Mouse (Mus musculus) CD4-positive, CD25-positive, alpha-beta regulatory T cell, adult 2 months (primary cell): ENCODE measurements around the gene Nup35.

Experiments
- DNase-seq: peaks from one replicate; pipeline ENCODE4 v3.0.0-alpha.2; 2012; ENCODE audit warnings: low read depth, low spot score

Gene Nup35

DNA sequence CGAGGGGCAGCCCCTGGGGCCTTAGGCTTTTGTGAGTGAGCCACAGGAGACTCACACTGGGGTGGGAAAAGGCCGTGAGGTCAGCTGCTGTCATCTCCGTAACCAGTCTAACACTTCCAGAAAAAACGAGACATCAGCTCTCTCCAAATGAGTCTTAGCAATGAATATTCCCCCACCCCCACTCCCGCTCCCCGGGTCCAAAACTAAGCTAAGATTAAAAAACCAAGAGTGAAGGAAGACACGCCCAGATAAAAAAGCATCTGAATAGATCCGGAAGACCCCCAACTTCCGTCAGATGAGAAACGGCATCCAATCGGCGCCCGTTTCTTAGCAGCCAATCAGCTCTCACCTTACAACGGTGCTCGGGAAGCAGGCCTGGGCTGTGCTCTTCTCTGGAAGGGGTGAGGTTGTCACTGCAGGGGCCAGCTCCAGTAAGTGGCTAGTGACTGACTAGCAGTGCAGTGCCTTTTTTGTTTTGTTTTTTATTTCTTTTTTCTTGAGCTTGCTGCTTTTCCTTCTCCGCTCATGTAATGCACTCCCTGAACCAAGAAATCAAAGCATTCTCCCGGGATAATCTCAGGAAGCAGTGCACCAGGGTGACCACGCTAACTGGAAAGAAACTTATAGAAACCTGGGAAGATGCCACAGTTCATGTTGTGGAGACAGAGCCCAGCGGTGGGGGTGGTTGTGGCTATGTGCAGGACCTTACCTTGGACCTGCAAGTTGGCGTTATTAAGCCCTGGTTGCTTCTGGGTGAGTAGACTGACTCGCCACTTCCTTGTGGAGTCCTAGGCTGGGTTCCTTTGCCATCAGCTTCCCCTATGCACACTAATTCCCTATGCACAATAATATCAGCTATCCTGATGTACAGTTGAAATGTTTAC, at the start of gene Nup35, which contains the start of gene Dusp19:
Gene Nup35, plus strand, starts transcription at position 383 of the 884 bp plus-strand sequence.
Gene Dusp19, plus strand, starts transcription at position 192 of the 884 bp plus-strand sequence.
- DNase-seq, result peak; percentile 94

DNA sequence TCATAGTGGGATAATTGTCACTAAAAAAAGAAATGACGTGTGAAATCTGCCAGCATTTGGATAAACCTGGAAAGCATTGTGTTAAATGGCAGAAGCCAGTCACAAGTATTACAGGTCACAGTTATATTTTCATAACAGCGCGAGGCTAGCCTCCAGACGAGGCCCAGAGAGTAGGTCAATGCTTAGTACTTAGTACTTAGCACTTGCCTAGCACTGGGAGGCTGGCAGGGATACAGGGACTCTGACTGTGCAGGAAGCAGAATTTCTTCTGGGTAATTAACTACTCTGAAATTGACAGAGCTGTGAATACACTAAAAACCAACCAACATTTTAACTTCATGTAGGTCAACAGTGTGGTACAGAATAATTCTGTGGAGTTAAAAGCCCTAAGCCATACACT, 49.6 kb upstream of the Nup35 start:
- DNase-seq, result no peak

DNA sequence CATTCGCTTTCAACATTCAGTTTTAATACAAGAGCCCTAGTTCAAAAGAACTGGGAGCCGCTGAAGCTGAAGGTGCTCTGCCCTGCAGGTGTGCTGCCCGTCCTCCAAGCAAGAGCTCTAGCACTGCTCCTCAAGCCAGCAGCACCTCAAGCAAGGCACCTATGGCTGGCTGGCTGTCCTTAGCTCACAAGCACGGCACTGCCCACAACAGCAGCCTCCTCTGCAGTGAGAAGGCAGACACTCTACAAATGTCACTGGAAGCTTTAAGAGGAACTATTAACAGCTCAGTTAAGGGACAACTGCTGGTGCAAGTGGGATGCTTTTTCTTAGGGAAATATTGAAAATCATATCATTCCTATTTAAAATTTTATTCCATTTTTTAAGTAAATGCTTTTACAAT, 46.4 kb upstream of the Nup35 start:
- DNase-seq, result no peak

DNA sequence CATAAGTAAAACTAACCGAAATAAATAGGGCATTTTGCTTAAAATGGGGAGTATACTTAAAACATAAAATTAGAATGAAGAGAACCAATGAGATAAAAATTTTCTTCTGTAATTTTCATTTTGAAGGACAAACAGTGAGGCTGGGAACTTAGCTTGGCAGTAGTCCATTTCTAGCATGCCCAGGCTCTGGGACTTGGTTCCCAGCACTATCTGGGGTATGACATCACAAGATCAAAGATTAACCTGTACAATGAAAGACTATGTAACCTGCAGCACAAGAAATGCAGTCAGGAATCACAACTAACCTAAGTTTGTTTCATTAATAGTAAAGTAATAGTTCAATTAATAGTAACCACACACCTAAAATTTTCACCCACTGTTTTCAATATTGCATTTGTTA, 39.8 kb upstream of the Nup35 start:
- DNase-seq, result no peak

DNA sequence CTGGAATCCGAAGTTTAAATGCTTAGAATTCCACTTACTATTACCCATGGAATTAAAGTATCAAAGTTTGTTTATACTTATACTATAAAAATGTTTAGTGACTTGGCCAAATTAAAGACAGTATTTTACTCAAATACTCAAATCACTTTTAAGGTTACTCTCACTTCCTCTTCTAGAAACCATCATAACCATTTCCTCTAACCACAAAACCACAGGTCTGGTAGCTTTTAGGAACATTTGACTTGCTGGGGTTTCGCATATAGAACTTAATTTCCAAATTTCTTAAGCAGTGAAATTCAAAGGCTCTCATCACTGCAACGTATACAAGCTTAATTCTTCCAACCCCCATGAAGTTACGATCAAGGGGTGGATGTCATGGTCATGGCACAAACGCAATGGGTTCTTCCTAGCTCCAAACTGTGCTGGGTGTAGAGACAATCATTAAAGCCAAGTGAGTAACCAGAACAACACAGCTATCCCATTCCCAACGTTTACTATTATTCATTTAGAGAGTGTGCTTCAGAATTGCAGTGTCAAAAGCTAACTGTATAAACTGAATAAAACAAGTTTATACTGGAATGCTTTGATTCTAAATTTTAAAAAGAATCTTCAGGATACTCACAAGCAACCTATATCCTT, 37.7 kb upstream of the Nup35 start:
- DNase-seq, result peak; percentile 55

DNA sequence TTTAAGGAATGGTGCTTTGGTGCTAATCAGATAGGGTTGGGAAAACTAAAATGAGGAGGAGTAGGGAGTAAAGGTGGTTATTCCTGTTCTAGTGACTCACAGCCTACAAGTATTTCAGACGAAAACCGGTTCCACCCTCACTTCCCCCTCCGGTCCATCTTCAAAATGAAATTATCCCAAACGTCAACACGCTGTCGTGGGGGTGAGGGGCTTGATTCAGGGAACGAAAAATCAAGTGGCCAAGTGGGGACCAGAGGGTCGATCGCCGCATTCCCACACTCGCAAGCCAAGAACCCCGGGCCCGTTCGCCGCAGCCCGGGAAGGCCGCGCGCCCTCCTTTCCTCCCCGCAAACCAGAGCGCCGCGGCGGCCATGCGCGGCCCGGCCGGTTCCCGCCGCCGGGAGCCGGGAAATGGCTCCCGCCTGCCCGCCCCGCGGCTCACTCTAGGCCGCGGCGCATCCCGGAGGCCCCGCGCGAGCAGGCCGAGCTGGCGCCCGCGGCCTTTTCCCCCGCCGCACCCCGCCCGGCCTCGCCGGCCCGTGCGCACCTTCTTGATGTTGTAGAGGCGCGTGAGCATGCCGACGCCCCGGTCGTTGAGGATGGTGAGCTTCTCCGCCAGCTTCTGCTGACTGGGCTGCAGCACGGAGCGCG, 36.6 kb upstream of the Nup35 start:
- no peak for DNase-seq

DNA sequence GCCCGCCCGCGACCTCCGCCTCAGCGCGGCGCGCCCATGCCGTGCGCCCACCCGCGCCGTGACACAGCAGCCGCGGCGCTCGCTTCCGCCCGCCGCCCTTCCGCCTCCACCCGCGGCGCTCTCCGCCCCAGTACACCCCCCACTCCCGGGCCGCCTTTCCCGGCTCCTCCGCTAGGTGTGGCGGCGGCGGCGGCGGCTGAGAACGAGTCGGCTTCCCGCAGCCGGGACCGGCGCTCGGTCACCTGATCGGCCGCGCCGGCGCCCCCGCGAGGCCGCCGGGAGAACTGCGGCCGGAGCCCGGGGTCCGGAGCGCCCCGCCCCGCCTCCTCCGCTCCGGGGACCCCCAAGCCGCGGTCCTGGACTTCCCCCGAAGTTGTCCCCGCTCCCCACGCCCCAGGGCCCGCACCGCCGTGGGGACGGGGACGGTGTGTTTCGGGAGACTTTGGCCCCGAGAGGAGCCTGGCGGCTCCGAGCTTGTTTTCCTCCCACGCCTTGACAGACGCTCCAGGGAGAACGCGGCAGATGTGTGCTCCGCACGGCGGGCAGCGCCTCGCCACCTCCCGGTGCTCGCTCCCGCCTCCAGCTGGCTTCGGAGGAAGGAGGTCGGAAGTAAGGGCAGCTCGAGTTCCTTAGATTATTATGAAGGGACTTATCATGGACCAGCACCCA, 35.9 kb upstream of the Nup35 start, which contains the start of gene Nckap1:
Gene Nckap1, minus strand, starts transcription at position 338 of the 669 bp plus-strand sequence.
- DNase-seq, result peak; percentile 85

DNA sequence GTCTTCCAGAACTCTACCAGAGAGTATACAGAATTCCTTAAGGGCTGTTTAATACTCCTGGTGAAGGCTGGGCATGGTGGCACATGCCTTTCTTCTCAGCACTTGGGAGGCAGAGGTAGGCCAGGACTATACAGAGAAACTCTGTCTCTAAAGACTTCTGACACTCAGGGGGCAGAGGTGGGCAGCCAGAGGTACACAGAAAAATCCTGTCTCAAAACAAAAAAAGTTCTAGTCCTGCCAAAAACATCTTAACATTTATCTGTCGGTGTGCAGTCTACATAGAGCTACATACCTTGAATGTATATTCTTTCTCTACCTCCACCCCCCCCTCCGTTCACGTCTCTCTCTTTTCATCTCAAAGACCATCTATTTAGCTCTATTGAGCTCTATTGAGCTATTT, 34.7 kb upstream of the Nup35 start:
- no peak for DNase-seq

DNA sequence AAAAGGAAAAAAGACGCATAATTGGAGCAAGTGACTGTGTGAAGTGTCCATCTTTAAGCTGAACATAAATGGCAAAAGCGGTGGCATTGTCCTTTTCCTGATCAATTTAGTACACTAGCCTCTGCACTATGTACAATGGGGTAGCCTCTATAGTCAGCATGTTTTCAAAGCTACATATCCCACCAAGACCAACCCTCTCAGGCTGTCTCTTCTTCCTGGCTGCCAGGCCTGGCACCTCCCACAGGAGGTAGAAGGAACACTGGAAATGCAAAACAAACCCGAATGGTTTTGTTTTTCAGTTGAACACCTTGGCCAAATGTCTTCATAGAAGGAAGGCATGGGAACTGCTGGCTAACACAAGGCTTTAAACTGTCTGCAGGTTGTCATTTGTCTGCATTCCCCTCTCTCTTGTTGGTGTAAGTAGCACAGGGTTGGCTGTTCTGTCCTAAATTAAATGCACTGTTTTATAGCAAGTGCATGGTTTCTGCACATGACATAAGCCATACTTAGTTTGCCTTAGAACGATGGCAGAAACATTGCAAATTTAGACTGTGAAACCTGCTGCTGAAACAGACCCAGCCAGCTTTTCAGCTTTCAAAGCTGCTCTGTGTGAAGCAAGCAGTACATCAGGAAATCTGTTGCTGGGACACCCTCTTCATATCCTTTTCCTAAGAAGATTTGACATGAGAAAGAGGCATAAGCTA, 22.7 kb upstream of the Nup35 start:
- no peak for DNase-seq

DNA sequence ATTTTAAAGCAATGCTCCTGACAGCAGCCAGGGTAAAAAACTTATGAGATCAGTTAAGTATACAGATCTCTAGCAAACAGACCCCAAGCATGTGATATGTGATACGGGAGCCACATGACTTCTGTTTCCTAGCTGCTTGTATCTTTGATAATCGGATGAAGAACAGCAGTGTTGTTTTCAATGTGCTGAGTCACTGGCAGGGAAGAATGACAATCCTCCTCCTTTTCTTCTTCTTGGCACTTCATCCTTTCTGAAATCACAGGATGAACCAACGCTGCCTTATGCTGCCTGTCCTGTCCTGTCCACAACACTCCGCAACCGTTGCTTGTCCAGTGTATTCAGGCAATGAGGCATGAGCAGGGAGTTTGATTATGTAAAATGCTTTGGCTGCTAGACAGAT, 20.1 kb upstream of the Nup35 start:
- DNase-seq, result no peak

DNA sequence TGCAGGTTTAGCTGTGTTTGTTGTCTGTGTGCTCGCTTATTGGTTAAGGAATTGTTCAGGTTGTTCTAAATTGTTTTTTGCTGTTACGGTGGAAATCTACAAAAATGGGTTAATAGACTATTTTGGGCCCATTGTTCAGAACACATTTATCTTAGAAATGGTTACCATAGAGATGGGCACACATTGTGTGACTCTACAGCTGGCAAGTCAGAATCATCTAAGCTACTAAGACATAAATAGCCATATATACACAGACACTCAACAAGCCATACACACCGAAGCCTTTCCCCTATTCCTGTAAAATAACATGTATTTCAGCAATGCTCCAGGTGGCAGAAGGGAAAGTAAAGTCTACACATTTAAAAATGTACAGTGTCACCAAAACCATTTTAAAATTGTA, 17.2 kb upstream of the Nup35 start:
- DNase-seq, result no peak

DNA sequence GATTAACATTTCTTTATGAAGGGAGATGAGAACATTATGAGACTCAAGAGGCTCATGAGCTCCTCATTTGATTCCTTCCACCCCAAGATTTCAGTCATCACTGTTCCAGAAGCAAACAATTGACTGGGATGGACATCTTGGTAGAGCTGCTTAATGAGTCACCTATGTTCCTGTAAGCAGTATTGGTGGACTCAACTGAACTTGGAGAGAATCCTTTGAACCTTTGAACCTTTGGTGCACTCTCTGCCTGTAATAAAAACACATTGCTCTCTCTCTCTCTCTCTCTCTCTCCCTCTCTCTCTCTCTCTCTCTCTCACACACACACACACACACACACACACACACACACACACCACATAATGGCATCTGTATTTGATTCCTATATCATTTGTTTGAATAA, 16.4 kb upstream of the Nup35 start:
- DNase-seq, result no peak

DNA sequence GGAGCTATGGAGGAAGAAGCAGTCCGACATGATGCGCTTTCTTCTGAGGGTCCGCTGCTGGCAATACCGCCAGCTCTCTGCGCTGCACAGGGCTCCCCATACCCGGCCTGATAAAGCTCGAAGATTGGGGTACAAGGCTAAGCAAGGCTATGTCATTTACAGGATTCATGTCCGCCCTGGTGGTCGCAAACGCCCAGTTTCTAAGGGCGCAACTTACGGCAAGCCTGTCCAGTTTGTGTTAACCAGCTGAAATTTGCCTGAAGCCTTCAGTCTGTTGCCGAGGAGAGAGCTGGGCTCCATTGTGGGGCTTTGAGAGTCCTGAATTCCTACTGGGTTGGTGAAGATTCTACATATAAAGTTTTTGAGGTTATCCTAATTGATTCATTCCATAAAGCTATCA, 14.3 kb upstream of the Nup35 start:
- DNase-seq, result no peak

DNA sequence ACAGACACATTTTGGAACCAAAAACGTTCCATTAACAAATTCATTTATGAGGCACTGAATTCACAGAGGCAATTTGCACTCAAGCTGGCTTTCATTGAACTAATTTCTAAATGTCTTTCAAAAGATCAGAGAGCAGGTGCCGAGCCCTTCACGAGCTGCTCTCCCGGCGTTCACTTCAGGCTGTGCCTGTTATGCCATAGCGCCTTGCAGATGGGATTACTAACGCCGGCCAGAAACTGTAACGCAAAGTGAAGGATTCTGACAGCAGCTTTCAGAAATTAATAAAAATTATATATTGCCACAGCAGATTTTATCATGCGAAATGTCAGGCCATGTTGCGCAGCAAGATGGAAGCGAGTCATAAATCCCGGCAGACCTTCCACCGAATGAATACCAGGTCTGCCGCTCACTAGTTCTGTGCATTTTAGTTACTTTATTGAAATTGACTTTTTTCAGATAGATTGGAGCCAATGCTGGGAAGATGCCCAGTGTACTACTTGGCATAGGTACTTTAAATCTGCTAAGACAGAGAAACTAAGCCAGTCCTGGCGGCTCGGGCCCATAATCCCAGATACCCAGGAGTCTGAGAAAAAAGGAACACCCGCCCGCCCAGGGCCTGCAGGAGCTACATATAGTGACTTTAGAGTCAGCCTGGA, 13.1 kb upstream of the Nup35 start:
- no peak for DNase-seq

DNA sequence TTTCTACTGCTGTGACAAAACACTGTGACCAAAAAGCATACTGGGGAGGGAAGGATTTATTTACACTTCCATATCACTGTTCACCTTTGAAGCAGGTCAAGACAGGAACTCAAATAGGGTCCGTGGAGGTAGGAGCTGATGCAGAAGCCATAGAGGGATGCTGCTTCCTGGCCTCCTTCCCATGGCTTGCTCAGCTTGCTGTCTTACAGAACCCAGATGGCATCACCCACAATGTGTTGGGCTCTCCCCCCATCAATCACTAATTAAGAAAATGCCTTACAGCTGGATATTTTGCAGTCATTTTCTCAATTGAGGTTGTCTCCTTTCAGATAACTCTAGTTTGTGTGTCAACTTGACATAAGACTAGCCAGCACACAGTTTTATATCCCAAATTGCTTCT, 4.8 kb upstream of the Nup35 start:
- no peak for DNase-seq

DNA sequence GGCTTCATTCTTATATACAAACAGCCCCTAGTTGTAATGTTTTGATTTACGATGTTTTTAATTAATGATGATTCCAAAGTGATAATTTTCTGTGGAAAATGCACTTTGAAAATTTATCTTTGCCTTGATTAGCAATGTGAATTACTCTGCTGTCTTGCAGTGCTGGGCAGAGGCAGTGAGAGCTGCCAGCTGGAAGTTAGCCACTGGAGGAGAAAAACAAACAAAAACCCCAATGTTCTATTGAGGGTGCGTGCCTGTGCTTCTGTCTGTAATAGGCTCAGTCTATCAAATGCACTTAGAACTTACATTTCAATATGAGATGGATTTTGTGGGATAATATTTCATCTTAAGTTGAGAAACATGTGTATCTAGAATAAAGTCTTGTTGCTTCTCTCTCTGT, 4.2 kb upstream of the Nup35 start:
- no peak for DNase-seq

DNA sequence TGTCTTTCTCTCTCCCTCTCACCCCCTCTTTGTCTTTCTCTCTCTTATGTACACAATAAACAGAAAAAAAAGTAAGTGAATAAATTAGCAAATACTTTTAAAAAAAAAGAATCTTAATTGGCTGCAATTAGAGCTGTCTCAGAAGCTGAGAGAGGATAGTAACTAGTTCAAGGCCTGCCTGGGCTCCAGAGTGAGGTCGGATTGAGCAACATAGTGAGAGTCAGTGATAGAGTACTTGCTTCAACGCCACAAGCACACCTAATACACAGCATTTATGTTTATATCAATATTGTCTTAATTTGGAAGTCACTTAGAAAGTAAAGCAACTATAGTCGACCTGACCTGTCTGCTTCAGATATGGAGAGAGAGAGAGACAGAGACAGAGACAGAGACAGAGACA, 2.0 kb downstream of the Nup35 start:
- no peak for DNase-seq

DNA sequence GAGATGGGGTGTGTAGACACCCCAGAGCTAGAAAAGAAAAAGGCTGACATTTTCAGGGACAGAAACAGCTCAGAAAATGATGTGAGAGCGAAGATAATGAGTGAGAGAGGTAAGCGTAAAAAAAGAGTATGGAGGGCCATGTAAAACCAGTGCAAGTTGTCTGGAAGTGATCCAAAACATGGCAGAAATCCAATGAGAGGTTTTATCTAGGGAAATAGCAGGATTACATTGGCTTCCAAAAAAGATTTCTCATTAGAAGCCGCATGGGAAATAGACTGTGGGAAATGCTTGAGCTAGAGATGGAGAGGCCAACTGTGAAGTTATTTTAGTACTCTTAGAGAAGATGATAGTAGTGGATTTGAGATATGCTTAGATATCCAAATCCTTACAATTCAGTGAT, 4.9 kb downstream of the Nup35 start:
- DNase-seq, result no peak

DNA sequence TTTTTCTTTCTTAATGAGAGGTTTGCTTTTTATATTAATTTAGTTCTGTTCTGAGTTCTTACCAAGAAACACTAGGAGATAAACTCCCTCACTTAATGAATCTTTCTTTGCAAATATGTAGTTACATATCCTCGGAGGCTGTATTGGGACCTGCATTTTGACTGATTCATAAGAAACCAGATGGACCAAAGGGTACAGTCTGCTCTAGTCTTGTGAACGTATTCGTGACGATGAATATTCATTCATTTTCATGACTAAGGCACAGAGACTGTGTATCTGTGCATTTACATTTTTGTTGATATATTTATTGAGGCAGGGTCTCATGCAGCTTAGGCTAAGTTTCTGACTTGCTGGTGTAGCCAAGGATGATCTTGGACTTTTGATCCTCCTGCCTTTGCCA, 7.5 kb downstream of the Nup35 start:
- DNase-seq, result no peak

DNA sequence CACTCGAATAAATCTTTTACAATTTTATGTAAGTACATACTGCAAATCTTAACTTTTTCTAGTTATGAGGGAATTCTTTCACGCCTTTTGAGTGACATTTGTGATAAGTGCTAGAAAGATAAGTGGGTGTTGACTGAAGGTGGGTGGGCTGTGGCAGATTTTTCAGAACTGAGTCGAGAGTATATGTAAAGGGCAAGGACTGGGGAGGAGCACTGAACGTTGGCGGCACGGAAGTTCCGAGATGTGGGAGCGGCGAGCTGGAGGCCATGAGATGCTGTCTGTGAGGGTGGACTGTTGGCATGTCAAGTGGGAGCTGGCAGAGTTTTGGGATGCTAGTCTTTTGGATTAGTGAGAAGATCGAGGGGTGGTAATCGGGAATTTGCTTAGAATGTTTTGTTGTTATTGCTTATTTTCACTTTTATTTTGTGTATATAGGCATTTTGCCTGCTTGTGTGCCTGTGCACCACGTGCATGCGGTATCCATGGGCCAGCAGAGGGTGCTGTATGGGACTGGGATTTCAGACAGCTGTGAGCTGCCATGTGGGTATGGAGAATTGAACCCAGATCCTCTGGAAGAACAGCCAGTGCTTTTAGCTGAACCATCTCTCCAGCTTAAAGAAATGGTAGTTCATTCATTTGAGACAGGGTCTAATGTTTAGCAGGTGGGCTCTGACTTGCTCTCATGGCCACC, 15.4 kb downstream of the Nup35 start:
- DNase-seq, result no peak
